Mouse (Mus musculus) C2C12 (cell line): ENCODE measurements around the gene Phkg1.

ENCODE experiments used
- CTCF ChIP-seq: IDR thresholded peaks from one replicate; pipeline ENCODE4 v1.5.1; 2011; ENCODE audit not compliant: control insufficient read depth, insufficient read depth, insufficient read length
- MAX ChIP-seq: IDR thresholded peaks from one replicate; pipeline ENCODE4 v1.6.1; 2011; ENCODE audit warnings: mild to moderate bottlenecking, control low read depth
- MYOG ChIP-seq: IDR thresholded peaks from one replicate; pipeline ENCODE4 v1.6.1; 2011; ENCODE audit not compliant: control insufficient read depth, insufficient read length; ENCODE audit errors: extremely low read depth
- USF1 ChIP-seq: IDR thresholded peaks from one replicate; pipeline ENCODE4 v1.6.1; 2011; ENCODE audit warnings: low read depth, mild to moderate bottlenecking, control low read depth, moderate library complexity

GRCm38 (mm10) chr5:129877731-129878455 lies 20.5 kb downstream of the Phkg1 start:
- no peak for TF ChIP-seq CTCF
- TF ChIP-seq MYOG: no peak
- no peak for TF ChIP-seq USF1
- TF ChIP-seq MAX: no peak
